Mouse (Mus musculus) heart, embryonic 10.5 days (tissue): ENCODE results near the gene 1700088E04Rik. TPM values are rescaled to one million over a fixed set of nuclear protein-coding genes. Genes with fewer than 3 reads are reported as not detected.
A peak's percentile ranks its signal among the peaks of the same experiment; 100 is the strongest.

Experiments used
- DNase-seq: peaks from one replicate; pipeline ENCODE4 v3.0.0-alpha.2; 2017; ENCODE audit warnings: low spot score
- H3K27ac ChIP-seq: fragments of 300-500 bp; sonication (generic); 2 replicates; pipeline ENCODE4 v1.5.1; 2016; ENCODE audit warnings: mild to moderate bottlenecking
- H3K27me3 ChIP-seq: fragments of 300-500 bp; sonication (generic); 2 replicates; pipeline ENCODE4 v1.6.1; 2016; ENCODE audit warnings: mild to moderate bottlenecking; ENCODE audit not compliant: poor library complexity, insufficient read depth, severe bottlenecking
- H3K36me3 ChIP-seq: fragments of 300-500 bp; sonication (generic); 2 replicates; pipeline ENCODE4 v1.6.1; 2016; ENCODE audit warnings: mild to moderate bottlenecking, moderate library complexity
- H3K4me1 ChIP-seq: fragments of 300-500 bp; sonication (generic); 2 replicates; pipeline ENCODE4 v1.6.1; 2016; ENCODE audit warnings: mild to moderate bottlenecking
- H3K4me3 ChIP-seq: fragments of 300-500 bp; sonication (generic); 2 replicates; pipeline ENCODE4 v1.5.1; 2016; ENCODE audit warnings: mild to moderate bottlenecking, moderate library complexity
- H3K9me3 ChIP-seq: fragments of 300-500 bp; sonication (generic); 2 replicates; pipeline ENCODE4 v1.6.1; 2016; ENCODE audit warnings: mild to moderate bottlenecking, moderate library complexity
- WGBS: fragments of 180-500 bp; shearing (Covaris S2); methylation state at CpG from one replicate; pipeline ENCODE4 v1.1.7; 2016; 5-methylcytosine and 5-hydroxymethylcytosine counted together
- polyA plus RNA-seq: library from polyadenylated mRNA; unstranded; fragments of >200 nt; fragmentation: Nextera tagmentation; extraction: Ambion mirVana; gene quantifications from 2 replicates; pipeline ENCODE4 v1.2.1, GENCODE M21; 2016

1700088E04Rik gene
- polyA plus RNA-seq, 1 experiment from 2014 or later, result 8.1 TPM

GRCm38 (mm10) chr15:79108421-79109320 is 32.4 kb downstream of the 1700088E04Rik start, which contains the start of gene Micall1:
Gene Micall1 (plus strand): TSS chr15:79108898.
- H3K9me3 ChIP-seq, result no peaks in the 10 kb centered on the region
- under 1% methylated on average over 79 of the region's 85 CpGs for WGBS
- peak within 1 kb of the TSS; percentile 98 for H3K27ac ChIP-seq
- peak; percentile 85 for DNase-seq
- peaks cover 15% of the 10 kb centered on the region for H3K36me3 ChIP-seq
- no peaks in the 10 kb centered on the region for H3K27me3 ChIP-seq
- peak within 1 kb of the TSS; percentile 84 for H3K4me3 ChIP-seq
- peaks cover 41% of the 10 kb centered on the region for H3K4me1 ChIP-seq

- WGBS, result 16% methylated on average over 7 of the region's 7 CpGs
- Histone ChIP-seq H3K9me3 (no peaks in the 10 kb centered on the region), H3K27ac (peak overlapping the region; percentile 98), H3K4me3 (peak overlapping the region; percentile 84), H3K36me3 (peaks cover 8% of the 10 kb centered on the region), H3K27me3 (no peaks in the 10 kb centered on the region), H3K4me1 (peaks cover 41% of the 10 kb centered on the region)
- DNase-seq, result no peak
These were observed 33.1 kb downstream of the 1700088E04Rik start for GRCm38 (mm10) chr15:79107966-79108365.

- no peak overlapping the region for H3K27ac ChIP-seq
- H3K36me3 ChIP-seq, result no peaks in the 10 kb centered on the region
- DNase-seq, result no peak
- peaks cover 47% of the 10 kb centered on the region for H3K4me1 ChIP-seq
- WGBS, result 41% methylated on average over 2 of the region's 2 CpGs
- no peaks in the 10 kb centered on the region for H3K9me3 ChIP-seq
- H3K27me3 ChIP-seq, result no peaks in the 10 kb centered on the region
- no peak overlapping the region for H3K4me3 ChIP-seq
These were observed 35.2 kb downstream of the 1700088E04Rik start for GRCm38 (mm10) chr15:79105804-79106203.

- Histone ChIP-seq H3K9me3 (no peaks in the 10 kb centered on the region), H3K27ac (peak overlapping the region; percentile 6; the same call in 1 of the 2 replicates), H3K36me3 (no peaks in the 10 kb centered on the region), H3K27me3 (no peaks in the 10 kb centered on the region), H3K4me3 (no peak overlapping the region), H3K4me1 (peaks cover 48% of the 10 kb centered on the region)
- 76% methylated on average over 10 of the region's 10 CpGs for WGBS
- no peak for DNase-seq
These were observed 37.8 kb downstream of the 1700088E04Rik start for GRCm38 (mm10) chr15:79103264-79103663.

GRCm38 (mm10) chr15:79101531-79101930 is 39.5 kb downstream of the 1700088E04Rik start:
- Histone ChIP-seq H3K4me3 (no peak overlapping the region), H3K27me3 (no peaks in the 10 kb centered on the region), H3K9me3 (no peaks in the 10 kb centered on the region), H3K36me3 (no peaks in the 10 kb centered on the region), H3K4me1 (peaks cover 59% of the 10 kb centered on the region), H3K27ac (peak overlapping the region; percentile 91)
- DNase-seq, result no peak

- DNase-seq, result no peak
- WGBS, result 79% methylated on average over 4 of the region's 4 CpGs
- H3K9me3 ChIP-seq, result no peaks in the 10 kb centered on the region
- H3K36me3 ChIP-seq, result peaks cover 7% of the 10 kb centered on the region
- H3K27ac ChIP-seq, result peak overlapping the region; percentile 91; the same call in 1 of the 2 replicates
- H3K4me3 ChIP-seq, result no peak overlapping the region
- H3K4me1 ChIP-seq, result peaks cover 71% of the 10 kb centered on the region
- no peaks in the 10 kb centered on the region for H3K27me3 ChIP-seq
These were observed 40.7 kb downstream of the 1700088E04Rik start for GRCm38 (mm10) chr15:79100391-79100790.

- H3K27ac ChIP-seq, result peak overlapping the region; percentile 91
- H3K4me1 ChIP-seq, result peaks cover 71% of the 10 kb centered on the region
- 55% methylated on average over 4 of the region's 4 CpGs for WGBS
These were observed 41.6 kb downstream of the 1700088E04Rik start for GRCm38 (mm10) chr15:79099456-79099855.

GRCm38 (mm10) chr15:79098868-79099267 is 42.2 kb downstream of the 1700088E04Rik start:
- Histone ChIP-seq H3K27ac (peak overlapping the region; percentile 91), H3K9me3 (no peaks in the 10 kb centered on the region), H3K36me3 (peaks cover 21% of the 10 kb centered on the region), H3K27me3 (no peaks in the 10 kb centered on the region), H3K4me1 (peaks cover 71% of the 10 kb centered on the region), H3K4me3 (no peak overlapping the region)
- DNase-seq, result no peak
- 39% methylated on average over 7 of the region's 7 CpGs for WGBS

More at GRCm38 (mm10) chr15:79099456-79099855, 41.6 kb downstream of the 1700088E04Rik start:
- Histone ChIP-seq H3K27me3 (no peaks in the 10 kb centered on the region), H3K36me3 (peaks cover 15% of the 10 kb centered on the region), H3K9me3 (no peaks in the 10 kb centered on the region), H3K4me3 (no peak overlapping the region)
- DNase-seq, result no peak

GRCm38 (mm10) chr15:79098220-79098619 is 42.8 kb downstream of the 1700088E04Rik start:
- 0 out of 2 replicates have a peak overlapping the region, but pooled peaks have one; percentile 10 for H3K4me3 ChIP-seq
- H3K4me1 ChIP-seq, result peaks cover 71% of the 10 kb centered on the region
- no peaks in the 10 kb centered on the region for H3K9me3 ChIP-seq
- H3K27ac ChIP-seq, result peak overlapping the region; percentile 91
- WGBS, result 48% methylated on average over 5 of the region's 5 CpGs
- DNase-seq, result no peak
- H3K27me3 ChIP-seq, result no peaks in the 10 kb centered on the region
- peaks cover 27% of the 10 kb centered on the region for H3K36me3 ChIP-seq

- WGBS, result 18% methylated on average over 6 of the region's 6 CpGs
- peak; percentile 85 for DNase-seq
- H3K9me3 ChIP-seq, result no peaks in the 10 kb centered on the region
- H3K27ac ChIP-seq, result peak overlapping the region; percentile 91
- H3K4me1 ChIP-seq, result peaks cover 71% of the 10 kb centered on the region
- peak overlapping the region; percentile 10; the same call in 1 of the 2 replicates for H3K4me3 ChIP-seq
- no peaks in the 10 kb centered on the region for H3K27me3 ChIP-seq
- H3K36me3 ChIP-seq, result peaks cover 33% of the 10 kb centered on the region
These were observed 43.4 kb downstream of the 1700088E04Rik start for GRCm38 (mm10) chr15:79097611-79098025.

- H3K27me3 ChIP-seq, result no peaks in the 10 kb centered on the region
- peak overlapping the region; percentile 10; the same call in 1 of the 2 replicates for H3K4me3 ChIP-seq
- H3K36me3 ChIP-seq, result peaks cover 38% of the 10 kb centered on the region
- no peak for DNase-seq
- 19% methylated on average over 2 of the region's 2 CpGs for WGBS
- peaks cover 66% of the 10 kb centered on the region for H3K4me1 ChIP-seq
- no peaks in the 10 kb centered on the region for H3K9me3 ChIP-seq
- H3K27ac ChIP-seq, result peak overlapping the region; percentile 91
These were observed 43.9 kb downstream of the 1700088E04Rik start for GRCm38 (mm10) chr15:79097135-79097534.

GRCm38 (mm10) chr15:79096556-79096955 is 44.5 kb downstream of the 1700088E04Rik start:
- DNase-seq, result no peak
- H3K9me3 ChIP-seq, result no peaks in the 10 kb centered on the region
- H3K36me3 ChIP-seq, result peaks cover 44% of the 10 kb centered on the region
- WGBS, result 43% methylated on average over 3 of the region's 3 CpGs
- H3K27me3 ChIP-seq, result no peaks in the 10 kb centered on the region
- no peak overlapping the region for H3K4me3 ChIP-seq
- peaks cover 60% of the 10 kb centered on the region for H3K4me1 ChIP-seq
- peak overlapping the region; percentile 91 for H3K27ac ChIP-seq

GRCm38 (mm10) chr15:79095483-79095882 is 45.6 kb downstream of the 1700088E04Rik start:
- H3K4me3 ChIP-seq, result no peak overlapping the region
- H3K27ac ChIP-seq, result no peak overlapping the region
- H3K4me1 ChIP-seq, result peaks cover 50% of the 10 kb centered on the region
- WGBS, result 89% methylated on average over 5 of the region's 5 CpGs
- H3K27me3 ChIP-seq, result no peaks in the 10 kb centered on the region
- no peaks in the 10 kb centered on the region for H3K9me3 ChIP-seq
- H3K36me3 ChIP-seq, result peaks cover 55% of the 10 kb centered on the region
- DNase-seq, result no peak
